Mouse (Mus musculus) kidney, postnatal 14 days (tissue): Measurements from ENCODE around the gene Frzb.
"Not testable (repeated sequence)": the region's sequence is repeated elsewhere in the genome, so short reads cannot be mapped to it uniquely, and the experiment has no call there.

Source experiments
- DNase-seq: peaks from one replicate; pipeline ENCODE4 v3.0.0; 2022; ENCODE audit warnings: mixed read lengths

Frzb gene

GRCm38 (mm10) chr2:80447291-80447791 is at the start of gene Frzb:
Gene Frzb (minus strand): TSS chr2:80447625.
- peak; percentile 75 for DNase-seq

GRCm38 (mm10) chr2:80495304-80495703 is 47.9 kb upstream of the Frzb start:
- not testable (repeated sequence) for DNase-seq

GRCm38 (mm10) chr2:80486851-80487250 is 39.4 kb upstream of the Frzb start:
- no peak for DNase-seq

- no peak for DNase-seq
These were observed 37.5 kb upstream of the Frzb start for GRCm38 (mm10) chr2:80484951-80485350.

- DNase-seq, result peak; percentile 6
These were observed 28.4 kb upstream of the Frzb start for GRCm38 (mm10) chr2:80475831-80476230.

- no peak for DNase-seq
These were observed 26.9 kb upstream of the Frzb start for GRCm38 (mm10) chr2:80474247-80474796.

GRCm38 (mm10) chr2:80465991-80466821 is 18.8 kb upstream of the Frzb start:
- no peak for DNase-seq

GRCm38 (mm10) chr2:80461827-80462226 is 14.4 kb upstream of the Frzb start:
- DNase-seq, result no peak

- peak; percentile 28 for DNase-seq
These were observed 806 bp upstream of the Frzb start for GRCm38 (mm10) chr2:80448231-80448630.

- peak; percentile 52 for DNase-seq
These were observed 895 bp downstream of the Frzb start for GRCm38 (mm10) chr2:80446308-80447151.

- DNase-seq, result no peak
These were observed 1.5 kb downstream of the Frzb start for GRCm38 (mm10) chr2:80445926-80446307.

GRCm38 (mm10) chr2:80445491-80445890 is 1.9 kb downstream of the Frzb start:
- DNase-seq, result no peak

- DNase-seq, result peak; percentile 11
These were observed 2.7 kb downstream of the Frzb start for GRCm38 (mm10) chr2:80444418-80445365.

GRCm38 (mm10) chr2:80443962-80444361 is 3.5 kb downstream of the Frzb start:
- no peak for DNase-seq

- peak; percentile 41 for DNase-seq
These were observed 6.0 kb downstream of the Frzb start for GRCm38 (mm10) chr2:80441386-80441785.

GRCm38 (mm10) chr2:80438854-80439253 is 8.6 kb downstream of the Frzb start:
- DNase-seq, result no peak

- DNase-seq, result no peak
These were observed 10.0 kb downstream of the Frzb start for GRCm38 (mm10) chr2:80437401-80437800.

- peak; percentile 37 for DNase-seq
These were observed 12.4 kb downstream of the Frzb start for GRCm38 (mm10) chr2:80434783-80435572.

- no peak for DNase-seq
These were observed 14.1 kb downstream of the Frzb start for GRCm38 (mm10) chr2:80433254-80433876.

GRCm38 (mm10) chr2:80430357-80431053 is 16.9 kb downstream of the Frzb start:
- DNase-seq, result no peak
